Mouse (Mus musculus) naive thymus-derived CD4-positive, alpha-beta T cell, adult 5 months (primary cell): Measurements from ENCODE around the gene Slc16a9. TPM values are rescaled to one million over a fixed set of nuclear protein-coding genes. Genes with fewer than 3 reads are reported as not detected.

Experiments used
- polyA plus RNA-seq: library from polyadenylated mRNA; unstranded; fragments of 100-300 nt; shearing (Covaris generic); gene quantifications from one replicate; pipeline ENCODE4 v1.2.1, GENCODE M21; 2017

The Slc16a9 gene
- polyA plus RNA-seq, result not detected

DNA sequence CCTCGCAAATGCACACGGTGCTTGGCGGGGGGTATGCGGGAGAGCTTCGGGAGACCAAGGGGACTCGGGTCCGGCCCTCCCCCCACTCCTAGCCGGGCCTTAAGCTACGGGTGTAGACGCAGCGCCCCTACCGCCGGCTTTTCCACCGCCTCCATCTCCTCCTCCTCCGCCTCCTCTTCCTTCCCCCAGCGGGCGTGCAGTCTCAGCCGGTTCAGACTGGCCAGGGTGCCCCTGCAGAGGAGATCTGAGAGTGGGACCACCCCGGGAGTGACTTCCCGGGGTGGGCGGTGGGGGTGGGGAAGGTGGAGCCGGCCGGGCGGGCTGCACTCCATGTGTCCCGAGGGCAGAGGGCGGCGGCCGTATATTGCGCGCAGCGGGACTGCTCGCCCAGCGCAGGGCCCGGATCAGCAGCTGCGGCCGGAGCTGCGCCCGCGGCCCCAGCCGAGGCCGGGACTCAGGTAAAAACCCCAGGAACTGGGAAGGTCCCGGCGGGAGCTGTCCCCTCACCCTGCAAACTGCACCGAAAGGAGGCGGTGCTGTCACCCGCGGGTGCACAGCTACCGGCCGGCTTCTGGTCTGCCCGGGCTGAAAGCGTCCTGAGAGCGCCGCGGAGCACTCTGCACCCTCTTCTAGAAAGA lies at the start of gene Slc16a9:
Gene Slc16a9 (plus strand): TSS at position 180 of the 638 bp plus-strand sequence.

DNA sequence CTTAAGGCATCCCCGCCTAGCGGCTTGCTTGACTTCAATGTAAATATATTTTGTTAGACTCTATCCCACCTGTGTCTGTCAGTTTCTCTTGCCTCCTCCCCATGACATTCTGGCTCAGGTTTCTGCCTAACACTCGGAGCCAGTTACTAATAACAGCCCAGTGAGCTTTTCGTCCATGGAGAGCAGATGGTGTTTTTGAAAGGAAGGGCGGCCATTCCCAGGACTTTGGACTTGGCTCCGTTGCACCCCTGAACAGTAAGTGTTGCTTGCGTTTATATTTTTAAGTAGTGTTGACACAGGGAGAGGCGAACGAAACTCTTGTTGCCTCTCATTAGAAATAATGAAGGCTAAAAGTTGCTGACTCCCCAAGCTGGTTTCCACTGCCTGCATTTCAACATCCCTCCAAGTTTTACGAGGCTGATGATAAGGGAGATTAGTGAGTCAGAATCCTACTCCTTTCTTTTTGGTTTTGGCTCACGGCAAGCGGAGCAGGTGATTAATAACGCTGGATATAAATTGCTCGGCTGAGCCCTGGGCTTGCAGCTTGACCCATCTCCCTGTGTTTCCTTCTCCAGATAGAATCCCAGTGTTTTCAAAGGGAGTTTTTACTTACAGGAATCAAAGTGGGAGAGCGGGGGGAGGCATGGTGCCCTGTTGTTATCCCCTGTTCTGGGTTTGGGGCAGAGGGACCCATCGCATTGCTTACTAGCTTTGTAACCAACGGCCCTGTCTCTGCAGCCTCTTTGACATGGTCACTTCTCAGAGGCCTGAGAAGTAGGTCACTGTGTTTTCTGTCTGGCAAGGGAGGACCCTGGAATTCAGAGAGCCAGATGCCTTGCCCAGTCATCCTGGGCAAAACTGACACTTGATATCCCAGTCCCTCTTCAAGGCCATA lies 40.1 kb upstream of the Slc16a9 start, which contains the start of gene Mrln:
Gene Mrln (plus strand): TSS at position 160 of the 895 bp plus-strand sequence.

Other genes starting within 250 kb of the Slc16a9 start
- 22.1 TPM for gene Ccdc6, start 148.0 kb upstream of the Slc16a9 start, polyA plus RNA-seq
- not detected for gene Mrln, start 40.4 kb upstream of the Slc16a9 start, polyA plus RNA-seq
- gene Fam13c, start 195.4 kb downstream of the Slc16a9 start, polyA plus RNA-seq, result not detected